Mouse (Mus musculus) urinary bladder, adult 2 months (tissue): ENCODE results near the gene Dusp27. TPM values are rescaled to one million over a fixed set of nuclear protein-coding genes. Genes with fewer than 3 reads are reported as not detected.
A peak's percentile ranks its signal among the peaks of the same experiment; 100 is the strongest.

Experiments used
- DNase-seq: peaks from one replicate; pipeline ENCODE4 v3.0.0; 2022; ENCODE audit warnings: low spot score
- polyA plus RNA-seq: library from polyadenylated mRNA; depleted of rRNA; stranded (reverse); fragments of >200 nt; gene quantifications from 2 replicates; pipeline ENCODE4 v1.2.3, GENCODE M21; 2012; rRNA removed

Dusp27 gene
- polyA plus RNA-seq, result 0.03 and 0.06 TPM in 2 replicates

DNA sequence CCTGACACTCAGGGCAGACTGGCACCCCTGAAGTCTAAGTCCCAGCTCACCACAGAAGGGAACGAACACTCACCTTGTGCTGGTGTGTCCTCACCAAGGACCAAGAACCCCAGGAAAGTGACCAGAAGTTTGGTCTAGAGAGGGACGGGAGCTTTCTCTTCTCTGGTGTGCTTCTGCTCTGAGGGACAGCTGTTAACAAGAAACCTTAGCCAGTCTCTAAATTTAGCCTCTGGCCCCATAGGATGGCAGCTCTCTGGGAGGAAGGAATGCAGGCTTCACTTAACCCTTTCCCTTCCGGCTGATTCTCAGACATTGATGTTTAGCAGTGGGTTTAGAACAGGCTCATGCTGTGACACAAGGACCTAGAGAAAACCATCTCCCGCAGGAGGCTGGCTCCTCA lies at the start of gene Dusp27:
Gene Dusp27, minus strand, starts transcription at position 204 of the 400 bp plus-strand sequence.
- DNase-seq, result no peak

DNA sequence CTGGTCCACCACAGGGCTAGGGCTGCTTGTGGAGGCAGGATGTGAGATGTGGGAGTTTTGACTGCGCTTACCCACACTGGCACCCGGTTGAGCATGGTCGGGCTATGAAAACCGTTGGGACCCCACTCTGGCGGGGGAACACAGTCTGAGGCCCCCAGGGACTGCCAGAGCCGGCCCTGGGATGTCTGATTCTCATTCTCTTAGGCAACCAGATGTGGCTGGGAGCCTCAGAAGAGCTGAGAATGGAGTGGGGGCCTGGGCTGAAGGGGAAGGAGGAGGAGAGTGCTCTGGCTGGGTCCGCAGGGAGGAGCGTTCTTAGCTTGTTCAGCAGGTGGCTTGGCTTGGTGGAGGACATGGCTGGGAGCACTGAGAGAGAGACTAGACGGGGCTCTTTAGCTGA lies 45.9 kb upstream of the Dusp27 start:
- DNase-seq, result no peak

- no peak for DNase-seq
Measured at GRCm38 (mm10) chr1:166172992-166173391, 45.3 kb upstream of the Dusp27 start.

GRCm38 (mm10) chr1:166170852-166171251 lies 43.1 kb upstream of the Dusp27 start:
- DNase-seq, result no peak

GRCm38 (mm10) chr1:166169713-166170112 lies 42.0 kb upstream of the Dusp27 start:
- no peak for DNase-seq

DNA sequence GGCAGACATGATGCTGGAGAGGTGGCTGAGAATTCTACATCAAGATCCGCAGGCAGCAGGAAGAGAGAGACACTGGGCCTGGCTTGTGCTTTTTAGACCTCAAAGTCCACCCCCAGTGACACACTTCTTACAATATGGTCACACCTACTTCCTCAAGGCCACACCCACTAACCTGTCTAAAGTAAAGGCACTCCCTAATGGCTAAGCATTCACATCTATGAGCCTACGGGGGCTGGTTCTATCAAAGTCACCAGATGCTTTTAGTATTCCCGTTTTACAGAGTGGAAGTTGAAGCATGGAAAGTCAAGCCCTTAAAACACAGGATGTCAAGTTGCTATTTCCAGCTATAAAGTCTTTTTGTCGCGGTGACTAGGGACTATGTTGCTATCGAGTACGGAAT lies 40.3 kb upstream of the Dusp27 start:
- no peak for DNase-seq

- no peak for DNase-seq
Measured at GRCm38 (mm10) chr1:166167405-166167804, 39.7 kb upstream of the Dusp27 start.

- DNase-seq, result no peak
Measured at GRCm38 (mm10) chr1:166165159-166165558, 37.4 kb upstream of the Dusp27 start.

GRCm38 (mm10) chr1:166164580-166164979 lies 36.9 kb upstream of the Dusp27 start:
- DNase-seq, result no peak

DNA sequence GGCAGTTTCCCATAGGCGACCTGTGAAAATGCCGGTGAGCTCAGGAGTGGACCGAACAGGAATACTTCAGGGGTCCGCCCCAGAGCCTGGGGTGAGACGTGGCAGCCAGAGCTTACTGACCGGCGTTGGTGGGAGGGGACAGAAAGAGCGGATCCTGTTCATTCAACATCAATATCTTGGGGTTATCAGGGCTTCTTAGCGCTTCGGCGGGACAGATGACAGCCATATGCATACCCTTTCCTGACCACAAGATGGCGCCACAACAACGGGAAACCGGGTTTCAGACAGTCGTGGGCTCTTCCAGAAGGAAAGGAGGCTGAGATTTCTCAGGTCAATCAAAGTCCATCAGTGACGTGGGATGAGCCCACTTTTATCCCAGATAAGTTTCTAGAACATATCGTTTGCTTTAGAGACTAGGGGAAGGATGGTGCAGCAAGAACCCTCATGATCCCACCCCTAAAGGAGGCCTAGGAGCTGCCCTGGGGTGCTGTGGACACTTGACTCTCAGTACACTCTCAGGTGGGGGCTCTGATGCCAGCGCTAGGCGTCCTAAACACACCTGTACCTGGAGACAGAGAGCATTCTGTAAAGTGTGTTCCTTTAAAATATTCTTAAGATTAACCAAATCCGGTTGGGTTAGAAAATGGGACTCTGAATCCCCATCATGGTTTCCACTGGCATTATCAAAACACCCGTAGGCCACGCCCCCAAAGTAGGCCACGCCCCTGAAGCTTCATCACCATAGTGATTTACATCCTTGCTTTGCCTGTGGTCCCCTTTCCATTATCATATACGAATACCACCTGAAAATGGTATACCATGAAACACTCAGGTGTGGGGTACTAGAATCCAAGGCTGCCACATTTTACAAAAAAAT lies 33.1 kb upstream of the Dusp27 start:
- peak; percentile 49 for DNase-seq

DNA sequence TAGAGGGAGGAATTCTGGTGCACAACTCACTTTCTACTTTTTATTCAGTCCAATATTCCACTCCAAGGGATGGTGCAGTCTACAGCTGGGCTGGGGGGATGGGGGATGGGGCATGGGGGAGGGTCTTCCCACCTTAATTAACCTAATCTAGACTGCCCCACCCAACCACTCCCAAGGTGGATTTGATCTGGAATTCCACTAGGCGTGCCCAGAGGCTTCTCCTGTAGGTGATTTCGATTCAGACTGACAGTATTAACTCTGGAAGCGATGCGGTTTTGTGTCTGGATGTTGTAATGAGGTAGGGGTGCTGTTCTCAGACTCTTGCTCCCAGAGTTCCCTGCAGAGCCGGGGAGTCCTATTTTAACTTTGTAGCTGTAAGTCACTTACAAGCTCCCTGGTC lies 32.4 kb upstream of the Dusp27 start:
- no peak for DNase-seq

- no peak for DNase-seq
Measured at GRCm38 (mm10) chr1:166158664-166159063, 30.9 kb upstream of the Dusp27 start.

GRCm38 (mm10) chr1:166157712-166158111 lies 30.0 kb upstream of the Dusp27 start:
- DNase-seq, result no peak

GRCm38 (mm10) chr1:166155113-166155494 lies 27.4 kb upstream of the Dusp27 start:
- no peak for DNase-seq

- peak; percentile 65 for DNase-seq
Measured at GRCm38 (mm10) chr1:166154162-166155112, 26.7 kb upstream of the Dusp27 start.

DNA sequence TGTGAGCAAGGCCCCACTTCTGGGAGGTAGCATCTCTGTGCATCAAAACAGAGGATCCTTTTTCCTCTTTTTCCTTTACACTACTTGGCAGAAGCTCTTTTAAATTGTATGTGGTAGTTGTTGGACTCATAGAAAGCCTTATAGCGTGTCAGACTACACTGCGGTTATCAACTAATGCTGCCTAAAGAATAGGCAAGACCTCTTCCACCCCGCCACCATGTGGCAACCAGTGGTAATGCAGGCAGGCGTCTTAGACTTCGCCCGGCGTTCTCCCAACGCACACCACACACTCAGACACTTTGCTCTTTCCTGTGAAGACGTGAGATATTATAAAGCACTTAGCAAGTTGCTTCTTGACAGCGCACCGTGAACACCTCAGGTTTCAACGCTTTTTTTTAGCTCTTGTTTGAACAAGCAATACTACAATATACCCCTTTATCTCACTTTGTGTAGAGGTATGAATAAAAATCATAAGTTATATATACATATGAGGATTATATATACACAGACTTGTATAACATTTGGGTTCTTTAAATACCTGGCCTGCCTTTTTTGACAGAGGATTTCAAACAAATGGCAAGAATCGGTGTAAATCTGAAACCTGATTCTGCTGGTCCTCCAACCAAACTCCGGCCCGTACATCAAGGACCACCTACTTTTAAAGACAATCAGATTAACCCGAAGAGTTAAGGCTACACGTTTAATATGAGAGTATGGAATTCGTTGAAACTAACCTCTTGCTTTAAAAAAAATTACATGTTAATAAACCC lies 25.8 kb upstream of the Dusp27 start:
- DNase-seq, result peak; percentile 66

- no peak for DNase-seq
Measured at GRCm38 (mm10) chr1:166152034-166152433, 24.3 kb upstream of the Dusp27 start.

DNA sequence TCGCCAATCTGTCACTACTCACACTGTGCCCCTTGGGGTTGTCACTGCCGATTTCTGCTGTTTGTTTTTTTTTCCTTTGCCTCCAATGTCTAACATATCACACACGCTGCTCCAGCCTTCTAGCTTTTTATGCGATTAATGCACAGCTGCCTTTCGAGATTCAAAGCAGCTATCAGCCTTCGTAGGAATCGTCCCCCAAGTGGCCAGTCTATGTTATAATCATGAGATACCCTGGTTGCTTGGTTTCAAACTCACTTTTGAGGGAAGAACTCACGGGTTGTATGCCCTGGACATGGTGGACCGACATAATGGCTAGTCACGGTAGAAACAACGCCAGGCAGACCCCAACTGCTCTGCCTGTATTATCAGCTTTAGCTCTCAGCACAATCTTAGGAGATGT lies 23.6 kb upstream of the Dusp27 start:
- no peak for DNase-seq

DNA sequence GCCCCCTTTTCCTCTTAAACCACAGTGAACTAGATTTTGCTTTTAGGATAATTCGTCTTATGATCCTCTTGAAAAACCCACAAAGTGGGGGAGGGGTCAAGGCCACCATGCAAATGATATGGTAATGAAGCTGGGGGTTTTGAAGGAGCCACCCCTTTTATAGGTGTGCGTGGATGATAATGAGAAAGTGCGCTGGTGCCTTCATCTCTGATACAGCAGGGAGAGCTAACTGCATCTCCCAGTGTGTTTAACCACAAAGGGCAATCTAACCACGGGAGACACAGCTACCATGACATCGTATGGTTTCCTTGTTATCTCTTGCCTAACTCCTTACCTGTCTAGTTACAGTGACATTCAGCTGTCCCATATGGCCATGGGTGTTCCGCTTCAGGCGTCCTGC lies 22.3 kb upstream of the Dusp27 start:
- no peak for DNase-seq

GRCm38 (mm10) chr1:166149441-166149840 lies 21.7 kb upstream of the Dusp27 start:
- DNase-seq, result no peak

DNA sequence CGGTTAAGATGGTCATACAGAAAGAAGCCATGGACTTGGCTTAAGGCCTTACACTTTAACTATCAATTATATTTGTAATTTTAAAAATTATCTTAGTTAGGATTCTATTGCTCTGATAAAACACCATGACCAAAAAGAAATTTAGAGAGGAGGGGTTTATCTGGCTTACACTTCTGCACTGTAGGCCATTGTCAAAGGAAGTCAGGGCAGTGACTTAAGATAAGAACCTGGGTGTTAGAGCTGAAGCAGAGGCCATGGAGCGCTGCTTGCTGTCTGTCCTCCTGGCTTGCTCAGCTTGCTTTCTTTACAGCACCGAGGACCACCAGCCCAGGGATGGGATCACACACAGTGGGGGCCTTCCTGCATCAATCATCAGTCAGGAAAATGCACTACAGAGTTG lies 19.9 kb upstream of the Dusp27 start:
- no peak for DNase-seq

DNA sequence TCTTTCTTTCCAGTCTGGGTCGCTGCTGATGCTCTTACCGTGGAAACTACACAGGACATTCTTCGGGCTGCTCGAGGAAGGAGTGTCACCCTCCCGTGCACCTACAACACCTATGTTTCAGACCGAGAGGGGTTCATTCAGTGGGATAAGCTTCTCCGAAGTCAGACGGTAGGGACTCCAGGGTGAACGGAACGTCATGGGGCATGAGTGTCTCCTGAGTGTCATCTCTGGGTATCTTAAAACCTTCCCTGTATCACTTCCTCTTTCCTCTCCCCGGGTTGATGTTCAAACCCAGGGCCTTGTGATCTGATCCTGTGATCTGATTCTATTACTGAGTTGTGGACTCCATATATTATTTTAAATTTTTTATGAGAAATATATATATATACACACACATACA lies 18.9 kb upstream of the Dusp27 start:
- DNase-seq, result no peak
